Mouse (Mus musculus) left cerebral cortex, postnatal 14 days (tissue): ENCODE data around the gene Trpc2. TPM values are rescaled to one million over a fixed set of nuclear protein-coding genes. Genes with fewer than 3 reads are reported as not detected.
"Not testable (repeated sequence)": the region's sequence is repeated elsewhere in the genome, so short reads cannot be mapped to it uniquely, and the experiment has no call there.

Experiments used
- DNase-seq, 2 experiments: peaks; one replicate each; pipeline ENCODE4 v3.0.0; 2021 to 2022; ENCODE audit warnings: low spot score in 2 of 2, mixed read lengths in 1 of 2
- intact Hi-C: fragments of 180-260 bp; cut with DNase I; formaldehyde crosslinking; loops from one replicate; pipeline ENCODE4 v1.15.1; 2025
- long read RNA-seq, 2 experiments: library from polyadenylated mRNA; stranded (forward); transcript quantifications; one replicate each; pipeline ENCODE4 v2.0.0; 2021
- total RNA-seq, 2 experiments: library from RNA; stranded (reverse); gene quantifications; 2 replicates each; pipeline ENCODE4 v1.2.3; 2021

Trpc2 gene
- total RNA-seq, result under 1 TPM; 0.74 to 0.77 TPM
- long read RNA-seq, experiment 1, result 0 reads
- long read RNA-seq, experiment 2, result 0 reads

DNA sequence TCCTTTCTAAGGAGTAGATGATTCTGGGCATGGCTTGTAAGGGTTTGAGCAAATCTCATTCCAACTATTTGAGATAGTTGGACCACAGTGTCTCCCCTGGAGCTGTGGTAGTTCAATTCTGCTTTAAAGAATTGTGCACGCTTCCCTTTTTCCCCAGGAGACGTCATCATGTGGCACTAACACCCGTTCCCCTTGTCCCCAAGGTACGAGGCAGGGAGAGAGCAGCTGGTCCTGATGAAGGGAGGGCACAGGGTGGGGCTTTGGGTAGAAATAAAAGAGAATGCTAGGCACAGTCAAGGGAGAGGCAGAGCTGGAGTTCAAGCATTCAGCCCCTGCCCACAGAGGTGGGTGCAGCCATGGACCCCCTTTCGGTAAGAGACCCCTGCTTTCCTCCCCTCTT, at the start of gene Trpc2:
Trpc2 (plus strand) TSS at position 301 of the 400 bp plus-strand sequence.
- DNase-seq, result no peak
- intact Hi-C loops, result no loop called here

GRCm38 (mm10) chr7:102034904-102035303, 48.0 kb upstream of the Trpc2 start:
- intact Hi-C loops, result no loop called here
- peak in 1 of 2 experiments; percentile 30 for DNase-seq

DNA sequence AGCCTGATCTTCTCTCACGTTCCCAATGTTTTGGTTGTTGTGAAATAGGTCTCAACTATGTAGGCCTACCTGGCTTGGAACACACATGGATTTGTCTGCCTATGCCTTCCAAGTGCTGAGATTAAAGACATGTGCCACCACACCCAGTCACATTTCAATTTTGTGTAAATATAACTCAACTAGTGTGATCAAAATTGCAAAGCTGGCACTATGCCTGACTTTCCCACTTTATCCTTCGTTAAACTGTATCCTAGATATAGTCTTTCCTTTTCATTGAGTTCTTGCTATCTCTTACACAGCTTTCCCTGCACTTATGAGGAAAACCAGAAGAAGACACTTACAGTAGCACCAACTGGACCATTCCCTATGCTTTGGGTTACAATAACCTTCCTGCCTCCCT, 47.4 kb upstream of the Trpc2 start:
- peak; percentile 51 to 53 for DNase-seq
- intact Hi-C loops, result no loop called here

DNA sequence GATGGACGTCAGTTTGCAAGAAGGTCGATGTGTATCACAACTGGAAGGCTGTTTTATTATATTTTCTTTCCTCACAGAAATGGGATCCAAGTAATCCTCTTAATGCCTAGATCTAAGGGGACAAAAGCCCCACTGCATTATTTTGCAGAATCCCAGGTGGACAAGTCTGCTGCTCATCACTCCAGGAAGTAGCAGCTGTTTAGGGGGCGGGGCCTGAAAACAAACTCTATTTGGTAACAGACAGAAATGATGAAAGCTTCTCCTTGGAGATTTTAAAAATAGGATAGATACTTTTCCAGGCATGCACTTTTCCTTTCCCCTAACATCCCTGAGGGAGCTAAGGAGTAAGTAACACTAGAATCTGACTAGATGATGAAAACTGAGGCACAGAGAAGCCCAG, 45.6 kb upstream of the Trpc2 start:
- intact Hi-C loops, result no loop called here
- no peak for DNase-seq

GRCm38 (mm10) chr7:102042314-102042713, 40.6 kb upstream of the Trpc2 start:
- no peak for DNase-seq
- intact Hi-C loops, result no loop called here

DNA sequence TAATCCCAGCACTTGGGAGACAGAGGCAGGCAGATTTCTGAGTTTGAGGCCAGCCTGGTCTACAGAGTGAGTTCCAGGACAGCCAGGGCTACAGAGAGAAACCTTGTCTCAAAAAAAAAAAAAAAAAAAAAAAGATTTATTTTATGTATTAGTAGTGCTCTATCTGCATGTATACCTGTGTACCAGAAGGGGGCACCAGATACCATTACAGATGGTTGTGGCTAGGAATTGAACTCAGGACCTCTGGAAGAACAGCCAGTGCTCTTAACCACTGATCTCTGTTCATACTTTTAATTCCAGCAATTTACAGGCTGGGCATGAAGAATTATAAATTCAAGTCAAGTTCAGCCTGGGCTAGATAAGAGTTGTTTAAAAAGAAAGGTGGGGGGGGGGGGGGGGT, 34.4 kb upstream of the Trpc2 start:
- intact Hi-C loops, DNase-seq: not testable (repeated sequence)

DNA sequence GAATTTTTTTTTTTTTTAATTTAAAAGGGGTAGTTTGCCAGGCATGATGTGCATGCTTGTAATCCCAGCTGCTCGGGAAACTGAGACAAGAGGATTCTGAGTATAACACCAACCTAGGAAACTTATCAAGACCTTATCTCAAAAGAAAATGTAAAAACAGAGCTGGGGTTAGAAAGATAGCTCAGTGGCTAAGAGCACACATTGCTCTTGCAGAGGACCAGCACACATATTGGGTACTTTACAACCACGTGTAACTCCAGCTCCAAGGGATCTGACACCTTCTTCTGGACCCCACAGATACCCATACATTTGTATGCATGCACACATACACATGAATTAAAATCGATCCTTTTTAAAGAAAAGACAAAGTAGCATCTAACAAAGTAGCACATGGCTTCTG, 21.6 kb upstream of the Trpc2 start:
- intact Hi-C loops, result no loop called here
- DNase-seq, result no peak

DNA sequence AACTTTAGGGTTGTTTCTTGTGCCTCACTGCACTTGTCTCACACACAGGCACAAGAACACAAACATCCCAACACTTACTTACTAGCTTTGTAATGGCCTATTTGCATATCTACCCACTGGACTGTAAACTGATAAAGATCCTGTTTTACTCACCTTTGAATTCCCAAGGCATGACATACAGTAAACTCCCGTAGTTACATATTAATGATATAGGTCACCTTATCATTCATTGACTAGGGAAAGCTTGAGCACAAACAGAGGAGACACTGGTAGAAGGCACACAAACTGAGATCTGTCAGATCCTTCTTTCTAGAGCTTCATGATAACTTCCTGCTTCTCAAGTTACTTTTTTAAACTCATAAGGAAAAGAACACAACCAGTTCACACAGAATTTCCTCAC, 20.7 kb upstream of the Trpc2 start:
- no peak for DNase-seq
- intact Hi-C loops, result no loop called here

DNA sequence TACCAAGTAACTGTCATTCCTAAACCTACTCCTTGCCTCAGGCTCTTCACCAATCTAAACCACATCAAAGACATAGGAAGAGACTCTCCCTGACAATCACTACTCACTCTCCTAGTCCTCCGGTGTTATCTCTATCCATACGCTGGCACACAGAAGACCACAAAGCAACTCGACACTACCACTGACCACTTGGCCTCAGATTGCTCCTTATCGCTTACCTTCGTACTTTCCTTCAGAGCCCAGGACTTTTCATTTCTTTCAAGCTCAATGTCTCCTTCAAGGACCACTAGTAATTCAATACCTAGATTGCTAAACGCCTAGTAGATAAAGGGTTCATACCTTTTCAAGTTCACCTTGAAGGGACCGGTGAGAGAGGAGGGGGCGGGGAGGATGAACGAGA, 19.0 kb upstream of the Trpc2 start:
- intact Hi-C loops, result no loop called here

GRCm38 (mm10) chr7:102064655-102065045, 18.3 kb upstream of the Trpc2 start:
- intact Hi-C loops, result no loop called here
- DNase-seq, result peak in 1 of 2 experiments; percentile 12

More for the DNA sequence above, 19.0 kb upstream of the Trpc2 start:
- DNase-seq, result no peak

- intact Hi-C loops, result no loop called here
- DNase-seq, result peak; percentile 93 to 94
These were observed 17.6 kb upstream of the Trpc2 start, which contains the start of the genes Rnf121, Xndc1 and Xntrpc for GRCm38 (mm10) chr7:102065046-102065891. Gene Rnf121, minus strand, starts transcription at chr7:102065469. Gene Xndc1, plus strand, starts transcription at chr7:102065511. Gene Xntrpc, plus strand, starts transcription at chr7:102065713.

- no peak for DNase-seq
- intact Hi-C loops, result no loop called here
These were observed 16.6 kb upstream of the Trpc2 start for GRCm38 (mm10) chr7:102066363-102066762.

GRCm38 (mm10) chr7:102076714-102077296, 6.1 kb upstream of the Trpc2 start:
- DNase-seq, result peak in 1 of 2 experiments; percentile 22
- intact Hi-C loops, result loop anchor here (5.0 kb wide), 3 partner anchors 80 to 425 kb away; no protein-coding TSS in a partner anchor

DNA sequence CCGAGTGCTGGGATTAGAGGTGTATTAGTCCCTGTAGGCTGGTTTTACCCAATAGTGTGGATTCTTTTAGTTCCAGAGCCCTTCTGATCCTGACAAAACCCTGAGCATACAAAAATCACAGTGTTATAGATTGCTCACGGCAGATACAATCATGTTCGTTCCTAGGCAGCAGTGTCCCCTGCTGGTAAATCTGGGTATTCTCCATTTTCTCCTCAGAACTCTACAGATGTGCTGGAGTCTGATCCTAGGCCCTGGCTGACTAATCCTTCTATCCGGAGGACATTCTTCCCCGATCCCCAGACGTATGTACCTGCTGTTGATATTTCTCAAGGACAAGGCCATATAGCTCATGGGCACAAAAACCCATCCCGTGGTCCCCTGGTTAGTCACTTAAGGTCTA, 4.4 kb upstream of the Trpc2 start:
- peak; percentile 45 to 56 for DNase-seq
- intact Hi-C loops, result loop anchor here (5.0 kb wide), 3 partner anchors 81 to 426 kb away; no protein-coding TSS in a partner anchor

- intact Hi-C loops, result no loop called here
- DNase-seq, result no peak
These were observed 2.6 kb upstream of the Trpc2 start for GRCm38 (mm10) chr7:102080311-102080710.

- intact Hi-C loops, result no loop called here
- no peak for DNase-seq
These were observed 1.1 kb upstream of the Trpc2 start for GRCm38 (mm10) chr7:102081784-102082183.

- intact Hi-C loops, result no loop called here
These were observed 1.3 kb downstream of the Trpc2 start for GRCm38 (mm10) chr7:102084041-102084696.

GRCm38 (mm10) chr7:102087336-102087735, 4.4 kb downstream of the Trpc2 start:
- intact Hi-C loops, result no loop called here
- DNase-seq, result no peak

More at GRCm38 (mm10) chr7:102084041-102084696, 1.3 kb downstream of the Trpc2 start:
- no peak for DNase-seq

GRCm38 (mm10) chr7:102099760-102100661, 17.1 kb downstream of the Trpc2 start:
- intact Hi-C loops, result no loop called here
- no peak for DNase-seq
